Mouse (Mus musculus) right cerebral cortex, postnatal 4 days (tissue): ENCODE measurements at regions not wholly inside any gene's neighbourhood (a gene's known extent, or its start where the extent isn't known, plus 50 kb on each side); places are given as distances from the start of the nearest gene placed in this dataset.
A peak's percentile ranks its signal among the peaks of the same experiment; 100 is the strongest.
"Not testable (repeated sequence)": the region's sequence is repeated elsewhere in the genome, so short reads cannot be mapped to it uniquely, and the experiment has no call there.

Source experiments
- DNase-seq: peaks from one replicate; pipeline ENCODE4 v3.0.0-alpha.2; 2022

DNA sequence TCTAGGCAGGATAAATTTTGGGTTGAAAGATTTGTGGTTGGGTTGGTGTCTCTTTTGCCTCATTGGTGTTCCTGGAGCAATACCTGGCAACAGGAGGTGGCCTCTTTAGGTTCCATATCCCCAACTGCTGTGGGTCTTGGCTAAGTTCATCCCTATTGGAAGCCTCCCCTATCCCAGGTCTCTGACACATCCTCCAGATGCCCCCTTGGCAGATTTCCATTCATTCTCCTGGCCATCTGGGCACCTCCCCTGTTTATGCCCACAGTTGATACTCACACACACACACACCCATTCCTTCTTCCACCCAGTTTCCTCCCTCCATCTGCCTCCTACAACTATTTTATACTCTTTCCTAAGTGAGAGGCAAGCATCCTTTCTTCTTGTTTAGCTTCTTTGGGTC, 984.9 kb upstream of the Gm12353 start:
- DNase-seq = no peak

DNA sequence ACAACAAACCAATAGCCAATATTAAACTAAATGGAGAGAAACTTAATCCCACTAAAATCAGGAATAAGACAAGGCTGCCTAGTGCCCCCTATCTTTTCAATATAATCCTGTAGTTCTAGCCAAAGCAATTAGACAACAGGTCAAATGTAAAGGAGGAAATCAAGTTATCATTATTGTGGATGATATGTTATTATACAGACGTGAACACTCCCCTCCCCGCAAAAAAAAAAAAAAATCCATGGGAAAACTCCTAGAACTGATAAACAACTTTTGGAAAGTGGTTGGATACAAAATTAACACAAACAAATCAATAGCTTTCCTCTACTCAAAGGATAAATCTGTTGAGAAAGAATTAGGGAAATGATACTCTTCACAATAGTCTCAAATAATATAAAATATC, 966.2 kb upstream of the Gm12353 start:
- DNase-seq = no peak

DNA sequence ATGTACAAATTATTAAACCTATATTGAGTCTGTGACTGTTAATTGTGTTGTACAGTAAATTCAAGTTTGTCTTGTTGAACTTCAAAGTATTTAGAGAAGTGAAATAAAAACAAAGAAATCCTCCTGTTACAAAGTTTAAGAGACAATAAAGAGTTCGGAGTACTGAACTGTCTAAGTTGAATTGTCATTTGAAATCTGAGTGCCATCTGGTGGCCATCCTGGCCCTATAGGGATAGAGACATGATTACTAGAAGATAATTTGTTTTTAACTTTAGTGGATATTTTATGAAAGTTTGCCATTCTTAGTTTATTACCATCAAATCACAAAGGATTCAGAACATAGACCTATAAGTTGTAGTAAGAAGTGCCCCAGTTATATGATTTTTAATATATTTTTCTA, 956.1 kb upstream of the Gm12353 start:
- DNase-seq = peak; percentile 26

DNA sequence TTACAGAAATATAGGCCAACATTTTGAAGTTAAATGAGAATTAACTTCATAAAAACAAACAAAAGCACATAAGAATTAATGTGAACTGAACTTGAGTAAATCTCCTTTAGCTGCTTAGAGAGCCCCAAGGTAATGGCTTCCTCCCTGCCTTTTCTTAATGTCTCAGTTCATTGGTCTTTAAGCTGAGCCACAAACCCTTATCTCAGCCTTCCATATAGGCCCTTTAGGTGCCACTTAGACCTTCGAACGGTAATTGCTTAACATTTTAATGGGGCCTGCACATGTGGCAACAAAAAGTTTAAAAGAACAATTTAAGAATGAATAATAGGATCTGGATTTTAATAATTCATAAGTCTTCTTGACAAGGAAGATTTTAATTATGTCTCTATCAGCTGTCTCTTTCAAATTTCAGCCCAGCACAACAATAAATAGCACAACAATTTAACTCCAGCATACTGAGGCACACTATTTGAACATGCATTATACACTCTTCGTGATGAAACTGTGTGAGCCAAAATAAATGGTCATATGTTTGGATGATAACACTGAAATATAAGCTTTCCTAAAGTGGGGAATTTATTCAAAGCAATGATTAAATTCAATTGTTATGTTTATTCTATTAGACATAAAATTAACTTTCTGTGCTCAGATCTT, 919.2 kb upstream of the Gm12353 start:
- no peak for DNase-seq

DNA sequence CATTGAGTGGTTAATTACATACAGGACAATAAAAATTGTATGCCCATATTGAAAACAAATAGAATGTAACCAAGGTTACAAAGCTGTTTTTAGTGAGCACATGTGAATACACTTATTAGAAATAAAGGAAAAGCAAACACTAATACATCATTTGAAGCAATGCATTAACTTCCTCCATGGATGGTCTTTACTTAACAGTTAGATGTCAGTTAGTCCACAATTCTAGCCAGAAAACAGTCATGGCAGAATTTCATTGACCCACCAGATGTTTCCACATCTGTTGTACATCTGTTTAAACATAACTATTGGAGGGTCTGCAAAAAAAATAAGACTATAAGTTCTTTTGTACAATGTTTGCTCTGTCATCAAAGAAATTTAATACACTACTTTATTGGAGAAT, 911.2 kb upstream of the Gm12353 start:
- no peak for DNase-seq

GRCm38 (mm10) chr4:18696246-18696645, 909.0 kb upstream of the Gm12353 start:
- DNase-seq = no peak

DNA sequence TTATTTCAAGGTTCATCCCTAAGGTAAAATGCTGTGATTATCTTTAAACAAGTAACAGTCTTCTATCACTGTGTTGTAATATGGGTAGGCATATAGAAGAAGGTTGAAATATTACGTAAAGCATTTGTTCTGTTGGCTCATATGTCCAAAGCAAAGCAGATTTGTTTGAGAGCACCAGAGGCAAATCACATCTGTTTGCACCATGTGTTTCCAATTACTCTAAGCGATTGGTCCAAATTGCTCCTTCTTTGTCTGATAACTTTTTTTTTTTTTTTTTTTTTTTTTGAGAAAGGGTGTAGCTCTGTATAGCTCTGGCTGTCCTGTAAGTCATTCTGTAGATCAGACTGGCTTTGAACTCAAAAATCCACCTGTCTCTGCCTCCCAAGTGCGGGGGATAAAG, 861.0 kb upstream of the Gm12353 start:
- no peak for DNase-seq

- DNase-seq = no peak
Observed at GRCm38 (mm10) chr4:18788398-18788797, 816.9 kb upstream of the Gm12353 start.

GRCm38 (mm10) chr4:18795740-18796394, 809.4 kb upstream of the Gm12353 start:
- no peak for DNase-seq

DNA sequence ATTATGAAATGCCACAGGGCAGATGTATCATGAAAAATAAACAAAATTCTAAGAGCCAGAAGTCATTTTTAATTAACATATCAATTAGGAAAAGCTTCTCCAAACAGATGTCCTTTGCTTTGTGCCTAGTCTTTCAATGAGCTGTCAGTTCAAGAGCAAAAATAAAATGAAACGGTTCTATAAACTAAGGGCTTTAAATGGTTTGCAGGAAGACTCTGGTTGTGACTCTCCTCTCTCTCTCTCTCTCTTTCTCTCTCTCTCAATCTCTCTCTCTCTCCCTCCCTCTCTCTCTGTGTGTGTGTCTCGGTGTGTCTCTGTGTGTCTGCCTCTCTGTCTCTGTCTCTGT, 808.9 kb upstream of the Gm12353 start:
- no peak for DNase-seq

GRCm38 (mm10) chr4:18803109-18803508, 802.1 kb upstream of the Gm12353 start:
- not testable (repeated sequence) for DNase-seq
